Mouse (Mus musculus): ENCODE measurements around the gene Cdk5rap1. TPM values are rescaled to one million over a fixed set of nuclear protein-coding genes. Genes with fewer than 3 reads are reported as not detected.
"Not testable (repeated sequence)": the region's sequence is repeated elsewhere in the genome, so short reads cannot be mapped to it uniquely, and the experiment has no call there.

The Cdk5rap1 gene
- polyA plus RNA-seq, 1 experiment from 2014 or later, result 25.2 TPM

DNA sequence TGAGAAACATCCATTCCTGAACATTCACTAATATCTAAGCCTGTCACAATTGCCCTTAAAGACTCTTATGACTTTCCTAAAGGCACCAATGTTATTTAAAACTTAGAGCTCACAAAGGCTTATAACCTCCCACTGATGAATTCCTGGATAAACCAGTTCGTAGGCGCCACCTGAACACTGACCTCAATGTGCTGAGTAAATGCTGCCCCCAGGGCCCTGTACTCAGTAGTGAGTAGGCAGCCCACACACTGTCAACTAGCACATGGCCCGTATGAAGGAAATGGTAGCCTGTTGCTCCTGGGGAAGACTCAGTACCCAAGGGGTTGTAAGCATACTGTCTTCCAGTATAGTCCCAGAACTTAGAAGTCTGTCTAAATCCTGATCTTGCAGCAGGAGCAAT, 71.0 kb downstream of the Cdk5rap1 start:
- ATAC-seq (replicated peaks; ENCODE audit: low FRiP score, low read depth) (no peak), DNase-seq (ENCODE audit: low spot score) (no peak)
- WGBS, result 65% methylated on average over 3 of the region's 3 CpGs
- Histone ChIP-seq H3K36me3 (ENCODE audit: insufficient read depth, low read length) (no peaks in the 10 kb centered on the region), H3K9me3 (replicated peaks; ENCODE audit: low read length) (no peaks in the 10 kb centered on the region), H3K4me2 (ENCODE audit: low read length) (no peak overlapping the region), H3K4me1 (replicated peaks; ENCODE audit: insufficient read depth, low read length) (no peaks in the 10 kb centered on the region), H3K27ac (no peak overlapping the region), H3K9ac (ENCODE audit: low read depth, low read length) (no peak overlapping the region), H3K4me3 (replicated peaks; ENCODE audit: low read depth, low read length) (no peak overlapping the region), H3K27me3 (ENCODE audit: insufficient read depth, low read length) (no peaks in the 10 kb centered on the region)
- TF ChIP-seq CTCF (IDR thresholded peaks at IDR 0.05; ENCODE audit: low read depth), result no peak

DNA sequence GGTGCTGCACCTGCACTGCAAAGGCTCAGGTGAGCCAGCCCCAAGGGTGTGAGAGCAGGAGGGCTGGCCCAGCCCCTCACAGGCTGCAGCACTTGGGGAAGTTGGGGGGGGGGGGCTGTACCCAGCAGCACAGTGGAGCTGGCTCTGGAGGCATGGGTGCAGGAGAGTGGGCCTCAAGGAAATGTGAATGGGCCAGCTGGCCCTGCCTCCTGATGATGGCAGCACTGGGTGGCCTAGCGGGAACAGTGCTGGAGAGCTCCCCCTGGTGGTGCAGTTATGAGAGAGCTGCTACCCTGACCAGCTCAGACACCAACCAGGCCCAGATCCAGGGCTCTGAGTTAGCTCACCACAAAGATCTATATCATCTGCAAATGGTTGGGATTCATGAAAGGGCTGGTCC, 72.3 kb downstream of the Cdk5rap1 start:
- no peak overlapping the region for H3K9ac ChIP-seq (ENCODE audit: low read depth, low read length)
- no peak overlapping the region for H3K27ac ChIP-seq
- H3K4me1 ChIP-seq (replicated peaks; ENCODE audit: insufficient read depth, low read length), result no peaks in the 10 kb centered on the region
- no peak overlapping the region for H3K4me2 ChIP-seq (ENCODE audit: low read length)
- no peak overlapping the region for H3K4me3 ChIP-seq (replicated peaks; ENCODE audit: low read depth, low read length)
- peak; percentile 77 for DNase-seq (ENCODE audit: low spot score)
- TF ChIP-seq CTCF (IDR thresholded peaks at IDR 0.05; ENCODE audit: low read depth), result peak; percentile 87
- H3K9me3 ChIP-seq (replicated peaks; ENCODE audit: low read length), result no peaks in the 10 kb centered on the region
- no peaks in the 10 kb centered on the region for H3K27me3 ChIP-seq (ENCODE audit: insufficient read depth, low read length)
- H3K36me3 ChIP-seq (ENCODE audit: insufficient read depth, low read length), result no peaks in the 10 kb centered on the region
- peak; percentile 61 for ATAC-seq (replicated peaks; ENCODE audit: low FRiP score, low read depth)
- 24% methylated on average over 1 of the region's 1 CpGs for WGBS

DNA sequence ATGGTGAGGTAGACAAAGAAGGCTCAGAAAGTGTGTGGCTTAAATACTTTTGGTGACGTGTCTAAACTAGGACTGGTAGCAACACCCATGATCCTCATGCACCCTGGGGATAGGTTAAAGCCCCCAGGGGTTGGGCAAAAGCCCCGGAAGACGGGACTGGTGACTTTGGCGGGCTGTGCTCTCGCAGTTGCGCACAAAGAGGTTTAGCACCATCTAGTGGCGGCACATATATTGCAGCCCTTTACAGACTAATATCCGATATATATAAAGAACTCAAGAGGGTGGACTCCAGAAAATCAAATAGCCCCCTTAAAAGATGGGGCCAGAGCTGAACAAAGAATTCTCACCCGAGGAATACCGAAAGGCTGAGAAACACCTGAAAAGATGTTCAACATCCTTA, 78.1 kb downstream of the Cdk5rap1 start:
- H3K4me1 ChIP-seq (replicated peaks; ENCODE audit: insufficient read depth, low read length); H3K9me3 ChIP-seq (replicated peaks; ENCODE audit: low read length); H3K27ac ChIP-seq; H3K4me2 ChIP-seq (ENCODE audit: low read length); H3K36me3 ChIP-seq (ENCODE audit: insufficient read depth, low read length); H3K27me3 ChIP-seq (ENCODE audit: insufficient read depth, low read length); H3K9ac ChIP-seq (ENCODE audit: low read depth, low read length); H3K4me3 ChIP-seq (replicated peaks; ENCODE audit: low read depth, low read length); ATAC-seq (replicated peaks; ENCODE audit: low FRiP score, low read depth): not testable (repeated sequence)
- TF ChIP-seq CTCF (IDR thresholded peaks at IDR 0.05; ENCODE audit: low read depth), result peak; percentile 74
- peak; percentile 58 for DNase-seq (ENCODE audit: low spot score)
- WGBS, result under 1% methylated on average over 9 of the region's 10 CpGs

GRCm38 (mm10) chr2:154292833-154293232, 80.0 kb downstream of the Cdk5rap1 start:
- Histone ChIP-seq H3K36me3 (ENCODE audit: insufficient read depth, low read length) (no peaks in the 10 kb centered on the region), H3K4me3 (replicated peaks; ENCODE audit: low read depth, low read length) (no peak overlapping the region), H3K27me3 (ENCODE audit: insufficient read depth, low read length) (no peaks in the 10 kb centered on the region), H3K9ac (ENCODE audit: low read depth, low read length) (no peak overlapping the region), H3K4me1 (replicated peaks; ENCODE audit: insufficient read depth, low read length) (no peaks in the 10 kb centered on the region), H3K27ac (no peak overlapping the region), H3K4me2 (ENCODE audit: low read length) (no peak overlapping the region), H3K9me3 (replicated peaks; ENCODE audit: low read length) (no peaks in the 10 kb centered on the region)
- WGBS, result 84% methylated on average over 1 of the region's 1 CpGs
- DNase-seq (ENCODE audit: low spot score) (no peak), ATAC-seq (replicated peaks; ENCODE audit: low FRiP score, low read depth) (no peak)
- peak; percentile 32 for TF ChIP-seq CTCF (IDR thresholded peaks at IDR 0.05; ENCODE audit: low read depth)

- not testable (repeated sequence) for H3K4me3 ChIP-seq (replicated peaks; ENCODE audit: low read depth, low read length); H3K9ac ChIP-seq (ENCODE audit: low read depth, low read length); H3K27ac ChIP-seq; H3K27me3 ChIP-seq (ENCODE audit: insufficient read depth, low read length); H3K36me3 ChIP-seq (ENCODE audit: insufficient read depth, low read length); ATAC-seq (replicated peaks; ENCODE audit: low FRiP score, low read depth); DNase-seq (ENCODE audit: low spot score); H3K4me1 ChIP-seq (replicated peaks; ENCODE audit: insufficient read depth, low read length); H3K9me3 ChIP-seq (replicated peaks; ENCODE audit: low read length); H3K4me2 ChIP-seq (ENCODE audit: low read length)
- 69% methylated on average over 3 of the region's 3 CpGs for WGBS
These were observed 80.9 kb downstream of the Cdk5rap1 start for GRCm38 (mm10) chr2:154291866-154292265.

Other genes with a start within 250 kb of the Cdk5rap1 start
- not detected in 2 replicates for gene Bpifa3, start 242.7 kb downstream of the Cdk5rap1 start, polyA plus RNA-seq (2015; fragmentation: Nextera tagmentation; extraction: Ambion mirVana)
- gene Bpifa1, start 230.1 kb downstream of the Cdk5rap1 start, polyA plus RNA-seq (2015; fragmentation: Nextera tagmentation; extraction: Ambion mirVana), result not detected in 2 replicates
- gene Bpifa5, start 210.4 kb downstream of the Cdk5rap1 start, polyA plus RNA-seq (2015; fragmentation: Nextera tagmentation; extraction: Ambion mirVana), result not detected in 2 replicates
- 0.14 TPM in 1 of 2 replicates, not detected in the other for gene Bpifb1, start 182.2 kb downstream of the Cdk5rap1 start, polyA plus RNA-seq (2015; fragmentation: Nextera tagmentation; extraction: Ambion mirVana)
- gene Bpifb5, start 149.3 kb downstream of the Cdk5rap1 start, polyA plus RNA-seq (2015; fragmentation: Nextera tagmentation; extraction: Ambion mirVana), result 1.2 and 1.5 TPM in 2 replicates
- not detected in 2 replicates for gene Bpifb9a, start 115.2 kb downstream of the Cdk5rap1 start, polyA plus RNA-seq (2015; fragmentation: Nextera tagmentation; extraction: Ambion mirVana)
- gene Bpifb9b, start 65.8 kb downstream of the Cdk5rap1 start, polyA plus RNA-seq (2015; fragmentation: Nextera tagmentation; extraction: Ambion mirVana), result not detected in 2 replicates
- gene Snta1, start 35.1 kb upstream of the Cdk5rap1 start, polyA plus RNA-seq (2015; fragmentation: Nextera tagmentation; extraction: Ambion mirVana), result 16.8 and 16.9 TPM in 2 replicates
- 23.6 and 26.0 TPM in 2 replicates for gene Cbfa2t2, start 63.5 kb upstream of the Cdk5rap1 start, polyA plus RNA-seq (2015; fragmentation: Nextera tagmentation; extraction: Ambion mirVana)
- gene 1700003F12Rik, start 174.1 kb upstream of the Cdk5rap1 start, polyA plus RNA-seq (2015; fragmentation: Nextera tagmentation; extraction: Ambion mirVana), result 0.80 and 1.1 TPM in 2 replicates
- 0.09 TPM in 1 of 2 replicates, not detected in the other for gene Actl10, start 178.8 kb upstream of the Cdk5rap1 start, polyA plus RNA-seq (2015; fragmentation: Nextera tagmentation; extraction: Ambion mirVana)
- gene Necab3, start 185.9 kb upstream of the Cdk5rap1 start, polyA plus RNA-seq (2015; fragmentation: Nextera tagmentation; extraction: Ambion mirVana), result 0.58 and 0.97 TPM in 2 replicates
- 9.5 and 9.6 TPM in 2 replicates for gene E2f1, start 196.9 kb upstream of the Cdk5rap1 start, polyA plus RNA-seq (2015; fragmentation: Nextera tagmentation; extraction: Ambion mirVana)
- 37.3 and 37.9 TPM in 2 replicates for gene Pxmp4, start 230.7 kb upstream of the Cdk5rap1 start, polyA plus RNA-seq (2015; fragmentation: Nextera tagmentation; extraction: Ambion mirVana)
- gene Zfp341, start 240.3 kb upstream of the Cdk5rap1 start, polyA plus RNA-seq (2015; fragmentation: Nextera tagmentation; extraction: Ambion mirVana), result 0.80 and 0.82 TPM in 2 replicates
- 0.42 and 0.71 TPM in 2 replicates for gene 4930519P11Rik, start 240.4 kb upstream of the Cdk5rap1 start, polyA plus RNA-seq (2015; fragmentation: Nextera tagmentation; extraction: Ambion mirVana)